Mouse (Mus musculus): ENCODE data around the gene Zfp786. TPM values are rescaled to one million over a fixed set of nuclear protein-coding genes. Genes with fewer than 3 reads are reported as not detected.
"Not testable (repeated sequence)": the region's sequence is repeated elsewhere in the genome, so short reads cannot be mapped to it uniquely, and the experiment has no call there.

Zfp786 gene
- polyA plus RNA-seq, 1 experiment from 2014 or later, result 3.2 TPM

DNA sequence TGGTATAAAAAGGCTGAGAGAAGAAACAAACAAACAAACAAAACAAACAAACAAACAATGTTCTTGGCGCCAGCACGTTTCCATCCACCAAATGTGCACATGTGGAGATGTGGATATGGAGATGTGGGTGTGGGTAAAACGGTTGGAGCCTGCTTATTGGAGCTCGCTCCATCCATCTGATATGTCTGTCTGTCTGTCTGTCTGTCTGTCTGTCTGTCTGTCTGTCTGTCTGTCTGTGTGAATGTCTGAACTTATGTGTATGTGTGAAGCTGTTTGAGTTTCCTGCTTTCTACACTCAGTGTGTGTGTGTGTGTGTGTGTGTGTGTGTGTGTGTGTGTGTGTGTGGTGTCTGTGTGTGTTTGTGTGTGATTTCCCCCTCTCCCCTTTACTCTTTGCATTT is 60.8 kb downstream of the Zfp786 start:
- not testable (repeated sequence) for ATAC-seq (ENCODE audit: insufficient read depth, low FRiP score, low read depth); H3K4me1 ChIP-seq; H3K36me3 ChIP-seq; H3K27me3 ChIP-seq (replicated peaks); H3K9me3 ChIP-seq; H3K27ac ChIP-seq; H3K4me3 ChIP-seq (replicated peaks); H3K9ac ChIP-seq; H3K4me2 ChIP-seq
- WGBS, result 68% methylated on average over 4 of the region's 4 CpGs

MicroRNA genes within 50 kb of the gene (microRNA counts, 519-probe panel; counts per million panel counts)
- microRNA mmu-miR-704, result 1,049 counts per million, percentile 2 among the panel's probes with 10 or more counts

Small RNAs within 50 kb of the gene (microRNA-seq; reads per million reads assigned to microRNA genes)
- gene Mir704, result not detected

Other genes with a start within 250 kb of the Zfp786 start
- 85.6 and 90.7 TPM in 2 replicates for gene Ezh2, start 235.5 kb downstream of the Zfp786 start, polyA plus RNA-seq (2015; fragmentation: Nextera tagmentation; extraction: Ambion mirVana)
- 280 and 318 TPM in 2 replicates for gene Pdia4, start 17.4 kb downstream of the Zfp786 start, polyA plus RNA-seq (2015; fragmentation: Nextera tagmentation; extraction: Ambion mirVana)
- 9.0 and 9.2 TPM in 2 replicates for gene Zfp398, start 4.8 kb upstream of the Zfp786 start, polyA plus RNA-seq (2015; fragmentation: Nextera tagmentation; extraction: Ambion mirVana)
- 14.6 and 16.4 TPM in 2 replicates for gene Zfp282, start 46.3 kb upstream of the Zfp786 start, polyA plus RNA-seq (2015; fragmentation: Nextera tagmentation; extraction: Ambion mirVana)
- gene Zfp212, start 89.6 kb upstream of the Zfp786 start, polyA plus RNA-seq (2015; fragmentation: Nextera tagmentation; extraction: Ambion mirVana), result 13.7 and 14.5 TPM in 2 replicates
- 9.3 and 10.7 TPM in 2 replicates for gene Zfp956, start 122.5 kb upstream of the Zfp786 start, polyA plus RNA-seq (2015; fragmentation: Nextera tagmentation; extraction: Ambion mirVana)
- 6.8 and 7.7 TPM in 2 replicates for gene Zfp777, start 218.0 kb upstream of the Zfp786 start, polyA plus RNA-seq (2015; fragmentation: Nextera tagmentation; extraction: Ambion mirVana)